Mouse (Mus musculus) olfactory bulb, adult 2 months (tissue): ENCODE results near the gene Medag.

Experiments used
- CTCF ChIP-seq: fragments of 200-500 bp; IDR thresholded peaks from 2 replicates; pipeline ENCODE4 v1.5.1; 2012; ENCODE audit warnings: low read depth, mild to moderate bottlenecking, low read length, moderate library complexity; ENCODE audit not compliant: insufficient read depth
- POLR2A ChIP-seq: fragments of 200-500 bp; IDR thresholded peaks from 2 replicates; pipeline ENCODE4 v1.6.1; 2012; ENCODE audit warnings: mild to moderate bottlenecking, low read depth, low read length, moderate library complexity; ENCODE audit not compliant: insufficient read depth

DNA sequence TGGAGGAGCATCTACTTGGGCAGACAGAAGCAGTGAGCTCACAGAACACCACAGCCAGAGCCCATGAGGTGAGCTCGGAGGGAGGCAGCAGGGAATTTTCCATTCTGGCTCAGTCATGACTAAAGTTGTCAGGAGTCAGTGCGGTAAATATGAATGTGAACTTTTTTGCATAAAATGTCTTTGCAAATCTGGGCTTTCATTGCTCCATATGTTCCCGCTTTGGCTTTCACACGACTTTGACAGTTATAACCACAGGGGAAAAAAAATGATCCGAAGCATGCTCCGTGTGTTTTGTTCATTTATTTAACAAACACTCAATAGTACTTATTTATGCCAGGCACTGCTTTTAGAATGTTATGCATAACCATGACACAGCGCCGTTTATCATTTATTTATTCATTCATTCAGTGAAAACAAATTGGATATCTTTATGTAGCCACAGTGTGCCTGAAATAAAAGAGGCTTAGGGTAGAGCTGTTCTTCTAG, 4.7 kb upstream of the Medag start:
- TF ChIP-seq CTCF (no peak), POLR2A (no peak)
